Mouse (Mus musculus): ENCODE data around the gene Evl. TPM values are rescaled to one million over a fixed set of nuclear protein-coding genes. Genes with fewer than 3 reads are reported as not detected.
"Not testable (repeated sequence)": the region's sequence is repeated elsewhere in the genome, so short reads cannot be mapped to it uniquely, and the experiment has no call there.

Gene Evl
- polyA plus RNA-seq, 1 experiment: 80.6 TPM

- H3K27ac ChIP-seq (ENCODE audit: insufficient read depth, low read length): no peak overlapping the region
Observed at GRCm38 (mm10) chr12:108701221-108701620, 146.7 kb downstream of the Evl start.

GRCm38 (mm10) chr12:108702185-108702584 is 147.7 kb downstream of the Evl start, which contains the start of gene Degs2:
TSS of gene Degs2 (minus strand) at chr12:108702315.
- no peak within 1 kb of the TSS for H3K27ac ChIP-seq (ENCODE audit: insufficient read depth, low read length)
- TF ChIP-seq CTCF (IDR thresholded peaks at IDR 0.05; ENCODE audit: borderline replicate concordance, insufficient read depth, low read length) (no peak), POLR2A (IDR thresholded peaks at IDR 0.05; ENCODE audit: low read depth, low read length) (no peak)
- no peak within 1 kb of the TSS for H3K4me3 ChIP-seq (ENCODE audit: insufficient read depth, low read length)
- no peaks in the 10 kb centered on the region for H3K4me1 ChIP-seq (ENCODE audit: control insufficient read depth, insufficient read depth, low read length)

More at GRCm38 (mm10) chr12:108701221-108701620, 146.7 kb downstream of the Evl start:
- no peak overlapping the region for H3K4me3 ChIP-seq (ENCODE audit: insufficient read depth, low read length)
- H3K4me1 ChIP-seq (ENCODE audit: control insufficient read depth, insufficient read depth, low read length): no peaks in the 10 kb centered on the region
- TF ChIP-seq POLR2A (IDR thresholded peaks at IDR 0.05; ENCODE audit: low read depth, low read length) (no peak), CTCF (IDR thresholded peaks at IDR 0.05; ENCODE audit: borderline replicate concordance, insufficient read depth, low read length) (no peak)

GRCm38 (mm10) chr12:108705486-108705885 is 151.0 kb downstream of the Evl start:
- TF ChIP-seq CTCF (IDR thresholded peaks at IDR 0.05; ENCODE audit: borderline replicate concordance, insufficient read depth, low read length) (no peak), POLR2A (IDR thresholded peaks at IDR 0.05; ENCODE audit: low read depth, low read length) (no peak)
- H3K27ac ChIP-seq (ENCODE audit: insufficient read depth, low read length): no peak overlapping the region
- H3K4me3 ChIP-seq (ENCODE audit: insufficient read depth, low read length): no peak overlapping the region
- H3K4me1 ChIP-seq (ENCODE audit: control insufficient read depth, insufficient read depth, low read length): no peaks in the 10 kb centered on the region

- Histone ChIP-seq H3K4me1 (ENCODE audit: control insufficient read depth, insufficient read depth, low read length) (no peaks in the 10 kb centered on the region), H3K27ac (ENCODE audit: insufficient read depth, low read length) (no peak overlapping the region), H3K4me3 (ENCODE audit: insufficient read depth, low read length) (no peak overlapping the region)
- no peak for TF ChIP-seq CTCF (IDR thresholded peaks at IDR 0.05; ENCODE audit: borderline replicate concordance, insufficient read depth, low read length)
- TF ChIP-seq POLR2A (IDR thresholded peaks at IDR 0.05; ENCODE audit: low read depth, low read length): no peak
Observed at GRCm38 (mm10) chr12:108706129-108706528, 151.6 kb downstream of the Evl start.

- Histone ChIP-seq H3K27ac (ENCODE audit: insufficient read depth, low read length) (no peak overlapping the region), H3K4me3 (ENCODE audit: insufficient read depth, low read length) (no peak overlapping the region), H3K4me1 (ENCODE audit: control insufficient read depth, insufficient read depth, low read length) (no peaks in the 10 kb centered on the region)
- TF ChIP-seq CTCF (IDR thresholded peaks at IDR 0.05; ENCODE audit: borderline replicate concordance, insufficient read depth, low read length): no peak
- no peak for TF ChIP-seq POLR2A (IDR thresholded peaks at IDR 0.05; ENCODE audit: low read depth, low read length)
Observed at GRCm38 (mm10) chr12:108709386-108709785, 154.9 kb downstream of the Evl start.

- H3K4me1 ChIP-seq (ENCODE audit: control insufficient read depth, insufficient read depth, low read length): no peaks in the 10 kb centered on the region
- H3K4me3 ChIP-seq (ENCODE audit: insufficient read depth, low read length): no peak overlapping the region
- H3K27ac ChIP-seq (ENCODE audit: insufficient read depth, low read length): no peak overlapping the region
- no peak for TF ChIP-seq CTCF (IDR thresholded peaks at IDR 0.05; ENCODE audit: borderline replicate concordance, insufficient read depth, low read length)
- no peak for TF ChIP-seq POLR2A (IDR thresholded peaks at IDR 0.05; ENCODE audit: low read depth, low read length)
Observed at GRCm38 (mm10) chr12:108709964-108710765, 155.6 kb downstream of the Evl start.

GRCm38 (mm10) chr12:108710861-108711615 is 156.5 kb downstream of the Evl start:
- no peak for TF ChIP-seq POLR2A (IDR thresholded peaks at IDR 0.05; ENCODE audit: low read depth, low read length)
- no peaks in the 10 kb centered on the region for H3K4me1 ChIP-seq (ENCODE audit: control insufficient read depth, insufficient read depth, low read length)
- H3K27ac ChIP-seq (ENCODE audit: insufficient read depth, low read length): no peak overlapping the region
- no peak overlapping the region for H3K4me3 ChIP-seq (ENCODE audit: insufficient read depth, low read length)

- Histone ChIP-seq H3K4me3 (ENCODE audit: insufficient read depth, low read length) (no peak overlapping the region), H3K4me1 (ENCODE audit: control insufficient read depth, insufficient read depth, low read length) (no peaks in the 10 kb centered on the region), H3K27ac (ENCODE audit: insufficient read depth, low read length) (no peak overlapping the region)
- TF ChIP-seq POLR2A (IDR thresholded peaks at IDR 0.05; ENCODE audit: low read depth, low read length) (no peak), CTCF (IDR thresholded peaks at IDR 0.05; ENCODE audit: borderline replicate concordance, insufficient read depth, low read length) (no peak)
Observed at GRCm38 (mm10) chr12:108712481-108712880, 158.0 kb downstream of the Evl start.

- H3K4me3 ChIP-seq (ENCODE audit: insufficient read depth, low read length): not testable (repeated sequence)
Observed at GRCm38 (mm10) chr12:108713972-108714371, 159.5 kb downstream of the Evl start.

GRCm38 (mm10) chr12:108715854-108716253 is 161.3 kb downstream of the Evl start:
- Histone ChIP-seq H3K4me1 (ENCODE audit: control insufficient read depth, insufficient read depth, low read length) (no peaks in the 10 kb centered on the region), H3K4me3 (ENCODE audit: insufficient read depth, low read length) (no peak overlapping the region), H3K27ac (ENCODE audit: insufficient read depth, low read length) (no peak overlapping the region)
- TF ChIP-seq POLR2A (IDR thresholded peaks at IDR 0.05; ENCODE audit: low read depth, low read length) (no peak), CTCF (IDR thresholded peaks at IDR 0.05; ENCODE audit: borderline replicate concordance, insufficient read depth, low read length) (no peak)

More at GRCm38 (mm10) chr12:108713972-108714371, 159.5 kb downstream of the Evl start:
- not testable (repeated sequence) for H3K4me1 ChIP-seq (ENCODE audit: control insufficient read depth, insufficient read depth, low read length); H3K27ac ChIP-seq (ENCODE audit: insufficient read depth, low read length)
